Mouse (Mus musculus): Measurements from ENCODE around the gene Mov10. TPM values are rescaled to one million over a fixed set of nuclear protein-coding genes. Genes with fewer than 3 reads are reported as not detected.

The Mov10 gene
- polyA plus RNA-seq (2012) = 18.0 and 22.3 TPM in 2 replicates

GRCm38 (mm10) chr3:104817991-104818748, at the start of gene Mov10:
TSS of gene Mov10 (minus strand) at chr3:104818563.

GRCm38 (mm10) chr3:104863786-104864650, 45.7 kb upstream of the Mov10 start, which contains the start of the genes St7l and Capza1:
TSS of gene St7l (plus strand) at chr3:104864005.
TSS of gene Capza1 (minus strand) at chr3:104864505.

GRCm38 (mm10) chr3:104788075-104788474, 30.3 kb downstream of the Mov10 start, which contains the start of gene Rhoc:
TSS of gene Rhoc (plus strand) at chr3:104788375.

DNA sequence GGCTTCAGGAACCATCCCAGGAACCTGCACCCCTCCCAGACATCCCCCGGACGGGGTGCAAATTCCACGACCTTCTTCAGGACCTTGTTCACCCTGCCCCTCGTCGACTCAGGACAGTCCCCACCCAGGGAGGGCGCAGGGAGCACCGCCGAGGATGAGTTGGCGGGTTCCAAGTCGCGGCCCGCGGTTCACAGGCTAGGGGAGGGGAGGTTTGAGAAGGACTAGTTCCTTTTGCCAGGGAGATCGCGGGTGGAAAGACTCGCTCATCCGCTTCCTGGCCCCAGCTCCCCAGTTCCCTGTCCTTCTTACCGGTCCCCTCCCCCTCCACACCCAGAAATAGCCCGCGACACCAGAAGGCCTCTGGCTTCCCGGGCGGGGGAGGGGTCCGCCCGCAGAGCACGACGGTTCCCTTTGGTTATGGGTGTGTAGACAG, 36.9 kb downstream of the Mov10 start, which contains the start of gene Fam19a3:
Fam19a3 (minus strand) TSS at position 370 of the 433 bp plus-strand sequence.

GRCm38 (mm10) chr3:104780561-104781420, 37.6 kb downstream of the Mov10 start, which contains the start of gene Ppm1j:
TSS of gene Ppm1j (plus strand) at chr3:104781056.

Other genes with a start within 250 kb of the Mov10 start
- 42.1 and 50.1 TPM in 2 replicates for gene Slc16a1, start 179.9 kb downstream of the Mov10 start, polyA plus RNA-seq (2012)
- gene Ppm1j, start 37.5 kb downstream of the Mov10 start, polyA plus RNA-seq (2012) = 1.4 and 1.9 TPM in 2 replicates
- gene Fam19a3, start 36.7 kb downstream of the Mov10 start, polyA plus RNA-seq (2012) = 0.04 TPM in 1 of 2 replicates, not detected in the other
- gene Rhoc, start 30.2 kb downstream of the Mov10 start, polyA plus RNA-seq (2012) = 1.9 and 4.0 TPM in 2 replicates
- gene St7l, start 45.4 kb upstream of the Mov10 start, polyA plus RNA-seq (2012) = 9.1 and 12.1 TPM in 2 replicates
- gene Capza1, start 45.9 kb upstream of the Mov10 start, polyA plus RNA-seq (2012) = 15.5 and 17.8 TPM in 2 replicates
- gene Wnt2b, start 143.4 kb upstream of the Mov10 start, polyA plus RNA-seq (2012) = 0.05 and 0.08 TPM in 2 replicates
- gene Cttnbp2nl, start 234.6 kb upstream of the Mov10 start, polyA plus RNA-seq (2012) = 0.23 and 0.26 TPM in 2 replicates
- gene 4930564D02Rik, start 248.3 kb upstream of the Mov10 start, polyA plus RNA-seq (2012) = not detected in 2 replicates

Data from megakaryocyte-erythroid progenitor cell, adult 5 weeks (primary cell).